Mouse (Mus musculus) testis, adult 2 months (tissue): Measurements from ENCODE around the gene Cdkal1.

Experiments
- CTCF ChIP-seq: fragments of 200-500 bp; IDR thresholded peaks from 2 replicates; pipeline ENCODE4 v1.5.1; 2012; ENCODE audit warnings: low read depth, mild to moderate bottlenecking, inconsistent platforms, low read length, moderate library complexity; ENCODE audit not compliant: control insufficient read depth, insufficient read depth, insufficient replicate concordance
- POLR2A ChIP-seq: fragments of 200-500 bp; IDR thresholded peaks from 2 replicates; pipeline ENCODE4 v1.6.1; 2012; ENCODE audit warnings: low read depth, mild to moderate bottlenecking, inconsistent platforms, low read length, moderate library complexity; ENCODE audit not compliant: control insufficient read depth

GRCm38 (mm10) chr13:29490341-29490740, 365.1 kb downstream of the Cdkal1 start:
- TF ChIP-seq CTCF (no peak), POLR2A (no peak)
